ENCODE assay signal across 12 mouse cellular contexts in genomic region chr8:123966896-123967295, GRCm38 (mm10). TPM values are rescaled to one million over a fixed set of nuclear protein-coding genes. Genes with fewer than 3 reads are reported as not detected.
DNase-seq lines count a peak whose midpoint lies in the region; ATAC-seq and TF ChIP-seq lines count a peak whose summit lies in the region.
"Had no signal": no experiment of that assay in that cellular context is flagged by ENCODE, and none has a peak within 500 bp of the region (broad histone marks: within the 10 kb centered on the region; RNA-seq: fewer than 3 reads in every experiment).

No protein-coding gene starts in this region.

- H3K4me3 ChIP-seq in heart, adult 2 months, result no peak overlapping the region
- H3K4me3 ChIP-seq in heart, embryonic 10.5 days, result no peak overlapping the region
- no peak overlapping the region for H3K4me3 ChIP-seq in lung, embryonic 14.5 days (ENCODE audit: low read depth, low read length)
- H3K4me3 ChIP-seq: heart, embryonic 13.5 days; limb, embryonic 12.5 days had no signal

- no peaks in the 10 kb centered on the region for H3K4me1 ChIP-seq in heart, adult 2 months (ENCODE audit: control insufficient read depth, insufficient read depth, low read length)
- H3K4me1 ChIP-seq in heart, embryonic 10.5 days, result peaks cover 7% of the 10 kb centered on the region; the same call in 1 of the 2 replicates
- H3K4me1 ChIP-seq in lung, embryonic 14.5 days (ENCODE audit: insufficient read depth), result no peaks in the 10 kb centered on the region
- H3K4me1 ChIP-seq: heart, embryonic 13.5 days; limb, embryonic 12.5 days had no signal

- H3K79me2 ChIP-seq in heart, adult 2 months (replicated peaks; ENCODE audit: control insufficient read depth, insufficient read depth, low read length), result no peaks in the 10 kb centered on the region

- H3K4me2 ChIP-seq in lung, embryonic 14.5 days, result no peak overlapping the region
- H3K4me2 ChIP-seq: heart, embryonic 13.5 days; limb, embryonic 12.5 days had no signal

- intact Hi-C loops in heart, adult 2 months (cut with DNase I), result no loop called here

- no peaks in the 10 kb centered on the region for H3K36me3 ChIP-seq in heart, adult 2 months (ENCODE audit: control insufficient read depth, insufficient read depth, low read length)
- peaks cover 63% of the 10 kb centered on the region for H3K36me3 ChIP-seq in heart, embryonic 10.5 days
- H3K36me3 ChIP-seq in lung, embryonic 14.5 days (ENCODE audit: insufficient read depth), result peaks cover 36% of the 10 kb centered on the region; the same call in 1 of the 2 replicates

- peak; percentile 59 for TF ChIP-seq CTCF in heart, adult 2 months (IDR thresholded peaks at IDR 0.05)
- peak; percentile 49 for TF ChIP-seq CTCF in lung, embryonic 14.5 days (IDR thresholded peaks at IDR 0.05; ENCODE audit: low read depth)

- no peaks in the 10 kb centered on the region for H3K9me3 ChIP-seq in heart, embryonic 10.5 days
- no peaks in the 10 kb centered on the region for H3K9me3 ChIP-seq in lung, embryonic 14.5 days (ENCODE audit: low read depth, low read length)
- H3K9me3 ChIP-seq: heart, embryonic 13.5 days; limb, embryonic 12.5 days had no signal

- no peak for DNase-seq in heart, adult 2 months
- DNase-seq in heart, embryonic 10.5 days (ENCODE audit: low spot score), result no peak
- DNase-seq in lung, embryonic 14.5 days, result peak; percentile 66
- no peak for DNase-seq in lung, postnatal 4 days
- peak; percentile 42 for DNase-seq in R1 (ENCODE audit: low read depth, low spot score)
- DNase-seq in spleen, adult 12 weeks (ENCODE audit: low spot score), result no peak
- DNase-seq in cerebellum, adult 11-12 months, result no peak
- DNase-seq: lung, postnatal 14 days had no signal

- 67% methylated on average over 2 of the region's 2 CpGs for WGBS in heart, adult 2 months
- 73% methylated on average over 2 of the region's 2 CpGs for WGBS in heart, embryonic 10.5 days
- WGBS in lung, embryonic 14.5 days, result 70% methylated on average over 2 of the region's 2 CpGs

- ATAC-seq in lung, embryonic 14.5 days (ENCODE audit: insufficient read depth), result no peak
- ATAC-seq in megakaryocyte-erythroid progenitor cell, adult 5-6 weeks (replicated peaks; ENCODE audit: low FRiP score, low TSS enrichment, poor library complexity, severe bottlenecking), result peak; percentile 45; the same call in 1 of the 2 replicates
- ATAC-seq: intestine, embryonic 16.5 days had no signal

- H3K9ac ChIP-seq in heart, adult 2 months (ENCODE audit: low read depth, low read length), result no peak overlapping the region
- no peak overlapping the region for H3K9ac ChIP-seq in lung, embryonic 14.5 days
- H3K9ac ChIP-seq: heart, embryonic 13.5 days; limb, embryonic 12.5 days had no signal

- no peak overlapping the region for H3K27ac ChIP-seq in heart, adult 2 months
- H3K27ac ChIP-seq in heart, embryonic 10.5 days, result no peak overlapping the region
- no peak overlapping the region for H3K27ac ChIP-seq in lung, embryonic 14.5 days (ENCODE audit: low read depth)
- H3K27ac ChIP-seq: heart, embryonic 13.5 days; limb, embryonic 12.5 days had no signal

- H3K27me3 ChIP-seq in heart, adult 2 months (ENCODE audit: control insufficient read depth, insufficient read depth, low read length), result no peaks in the 10 kb centered on the region
- no peaks in the 10 kb centered on the region for H3K27me3 ChIP-seq in heart, embryonic 10.5 days (ENCODE audit: insufficient read depth, poor library complexity, severe bottlenecking)
- no peaks in the 10 kb centered on the region for H3K27me3 ChIP-seq in lung, embryonic 14.5 days (ENCODE audit: insufficient read depth, low read length)
- H3K27me3 ChIP-seq: heart, embryonic 13.5 days; limb, embryonic 12.5 days had no signal

- TF ChIP-seq EP300 in heart, adult 2 months (IDR thresholded peaks at IDR 0.05; ENCODE audit: insufficient read depth, low read depth, low read length), result no peak

- no peak for TF ChIP-seq POLR2A in heart, adult 2 months (IDR thresholded peaks at IDR 0.05; ENCODE audit: insufficient read depth, low read depth, low read length)

RNA-seq across cellular contexts. Expression of gene Abcb10, which starts 16.0 kb away (rescaled TPM):
- 10 to 100 TPM; 40.2 to 44.2 TPM for total RNA-seq in heart, adult 2 months (2021)
- polyA plus RNA-seq in heart, adult 2 months (2012; rRNA removed), result 19.1 and 27.6 TPM in 2 replicates
- polyA plus RNA-seq in heart, embryonic 10.5 days (2016; fragmentation: Nextera tagmentation; extraction: Ambion mirVana), result 41.6 and 47.7 TPM in 2 replicates
- 17.8 and 18.9 TPM in 2 replicates for polyA plus RNA-seq in lung, embryonic 14.5 days (2014; fragmentation: Nextera tagmentation; extraction: Ambion mirVana)
- 45.7 and 47.9 TPM in 2 replicates for total RNA-seq in megakaryocyte-erythroid progenitor cell, adult 5-6 weeks (2014; fragmentation: Nextera tagmentation)
- total RNA-seq in megakaryocyte-erythroid progenitor cell, adult 5-6 weeks (2017), result 23.8 and 39.0 TPM in 2 replicates

RNA-seq across cellular contexts. Expression of gene Nup133, which starts 17.8 kb away (rescaled TPM):
- 10 to 100 TPM in 1 of 2 experiments, 1 to 10 TPM in 1; 9.9 to 10.8 TPM for total RNA-seq in heart, adult 2 months (2021)
- 7.2 and 12.3 TPM in 2 replicates for polyA plus RNA-seq in heart, adult 2 months (2012; rRNA removed)
- 34.1 and 37.8 TPM in 2 replicates for polyA plus RNA-seq in heart, embryonic 10.5 days (2016; fragmentation: Nextera tagmentation; extraction: Ambion mirVana)
- polyA plus RNA-seq in lung, embryonic 14.5 days (2014; fragmentation: Nextera tagmentation; extraction: Ambion mirVana), result 47.8 and 54.4 TPM in 2 replicates
- 37.6 and 47.2 TPM in 2 replicates for total RNA-seq in megakaryocyte-erythroid progenitor cell, adult 5-6 weeks (2014; fragmentation: Nextera tagmentation)
- 35.7 and 36.3 TPM in 2 replicates for total RNA-seq in megakaryocyte-erythroid progenitor cell, adult 5-6 weeks (2017)

RNA-seq across cellular contexts. Expression of gene Taf5l, which starts 54.3 kb away (rescaled TPM):
- 10 to 100 TPM; 12.0 to 13.2 TPM for total RNA-seq in heart, adult 2 months (2021)
- polyA plus RNA-seq in heart, adult 2 months (2012; rRNA removed), result 17.7 and 23.5 TPM in 2 replicates
- 37.4 and 40.4 TPM in 2 replicates for polyA plus RNA-seq in heart, embryonic 10.5 days (2016; fragmentation: Nextera tagmentation; extraction: Ambion mirVana)
- 47.5 and 51.6 TPM in 2 replicates for polyA plus RNA-seq in lung, embryonic 14.5 days (2014; fragmentation: Nextera tagmentation; extraction: Ambion mirVana)
- total RNA-seq in megakaryocyte-erythroid progenitor cell, adult 5-6 weeks (2014; fragmentation: Nextera tagmentation), result 58.2 and 60.6 TPM in 2 replicates
- 34.3 and 52.8 TPM in 2 replicates for total RNA-seq in megakaryocyte-erythroid progenitor cell, adult 5-6 weeks (2017)

RNA-seq across cellular contexts. Expression of gene Urb2, which starts 54.4 kb away (rescaled TPM):
- 1 to 10 TPM; 6.2 to 6.3 TPM for total RNA-seq in heart, adult 2 months (2021)
- polyA plus RNA-seq in heart, adult 2 months (2012; rRNA removed), result 2.6 and 3.5 TPM in 2 replicates
- 6.1 and 6.9 TPM in 2 replicates for polyA plus RNA-seq in heart, embryonic 10.5 days (2016; fragmentation: Nextera tagmentation; extraction: Ambion mirVana)
- 9.0 and 9.2 TPM in 2 replicates for polyA plus RNA-seq in lung, embryonic 14.5 days (2014; fragmentation: Nextera tagmentation; extraction: Ambion mirVana)
- total RNA-seq in megakaryocyte-erythroid progenitor cell, adult 5-6 weeks (2014; fragmentation: Nextera tagmentation), result 25.4 and 36.2 TPM in 2 replicates
- total RNA-seq in megakaryocyte-erythroid progenitor cell, adult 5-6 weeks (2017), result 28.0 and 28.1 TPM in 2 replicates

Comparison
In these comparisons a context has a peak if more than half of its experiments do, and no peak if none do; other contexts are left out.
1. DNase-seq: peak in lung, embryonic 14.5 days (single experiment) and R1 (single experiment); none in heart, adult 2 months (0 of 2), heart, embryonic 10.5 days (single experiment), lung, postnatal 4 days (0 of 2), spleen, adult 12 weeks (single experiment) and cerebellum, adult 11-12 months (single experiment).